Mouse (Mus musculus) ES-E14 (cell line): ENCODE measurements around the gene Gm10644.

Experiments
- CHD2 ChIP-seq: IDR thresholded peaks from 2 replicates; pipeline ENCODE4 v1.6.1; 2014; ENCODE audit warnings: mild to moderate bottlenecking, low read depth, low read length, inconsistent platforms
- HCFC1 ChIP-seq: IDR thresholded peaks from 2 replicates; pipeline ENCODE4 v1.6.1; 2012; ENCODE audit warnings: low read length, inconsistent platforms, borderline replicate concordance; ENCODE audit not compliant: insufficient read depth
- MAFK ChIP-seq: IDR thresholded peaks from 2 replicates; pipeline ENCODE4 v1.6.1; 2014; ENCODE audit warnings: mild to moderate bottlenecking, low read depth, low read length, inconsistent platforms; ENCODE audit not compliant: insufficient read depth
- ZC3H11A ChIP-seq: IDR thresholded peaks from 2 replicates; pipeline ENCODE4 v1.6.1; 2012; ENCODE audit warnings: low read depth, mild to moderate bottlenecking, inconsistent platforms, low read length, borderline replicate concordance
- ZNF384 ChIP-seq: IDR thresholded peaks from 2 replicates; pipeline ENCODE4 v1.6.1; 2012; ENCODE audit warnings: low read depth, low read length, inconsistent platforms

GRCm38 (mm10) chr8:83896461-83896860 is 58.5 kb downstream of the Gm10644 start:
- TF ChIP-seq ZNF384, result no peak
- no peak for TF ChIP-seq MAFK
- TF ChIP-seq HCFC1, result no peak
- no peak for TF ChIP-seq ZC3H11A
- TF ChIP-seq CHD2, result no peak
